Mouse (Mus musculus) neural tube, embryonic 12.5 days (tissue): Measurements from ENCODE around the gene Mtap. TPM values are rescaled to one million over a fixed set of nuclear protein-coding genes. Genes with fewer than 3 reads are reported as not detected.
A peak's percentile ranks its signal among the peaks of the same experiment; 100 is the strongest.

Experiments
- ATAC-seq: fragments of 200-750 bp; cut with Nextera tagmentation; 2 replicates; pipeline ENCODE4 v1.8.0; 2017; ENCODE audit warnings: low read depth, mild to moderate bottlenecking, moderate TSS enrichment, moderate library complexity; ENCODE audit not compliant: low FRiP score
- H3K27ac ChIP-seq: fragments of 300-500 bp; sonication (generic); 2 replicates; pipeline ENCODE4 v1.5.1; 2016
- H3K27me3 ChIP-seq: fragments of 300-500 bp; sonication (generic); replicated peaks from 2 replicates; pipeline ENCODE4 v1.6.1; 2016; ENCODE audit warnings: mild to moderate bottlenecking
- H3K36me3 ChIP-seq: fragments of 300-500 bp; sonication (generic); 2 replicates; pipeline ENCODE4 v1.6.1; 2016; ENCODE audit warnings: mild to moderate bottlenecking
- H3K4me1 ChIP-seq: fragments of 300-500 bp; sonication (generic); 2 replicates; pipeline ENCODE4 v1.6.1; 2016
- H3K4me2 ChIP-seq: fragments of 300-500 bp; sonication (generic); replicated peaks from 2 replicates; pipeline ENCODE4 v1.6.1; 2016; ENCODE audit warnings: mild to moderate bottlenecking
- H3K4me3 ChIP-seq: fragments of 300-500 bp; sonication (generic); 2 replicates; pipeline ENCODE4 v1.5.1; 2016
- H3K9ac ChIP-seq: fragments of 300-500 bp; sonication (generic); 2 replicates; pipeline ENCODE4 v1.6.1; 2016; ENCODE audit warnings: mild to moderate bottlenecking
- H3K9me3 ChIP-seq: fragments of 300-500 bp; sonication (generic); 2 replicates; pipeline ENCODE4 v1.6.1; 2016; ENCODE audit warnings: mild to moderate bottlenecking
- WGBS: fragments of 180-500 bp; shearing (Covaris S2); methylation state at CpG from one replicate; pipeline ENCODE4 v1.1.7; 2016; 5-methylcytosine and 5-hydroxymethylcytosine counted together
- polyA plus RNA-seq: library from polyadenylated mRNA; unstranded; fragments of >200 nt; fragmentation: Nextera tagmentation; extraction: Ambion mirVana; gene quantifications from 2 replicates; pipeline ENCODE4 v1.2.1, GENCODE M21; 2016

The Mtap gene
- polyA plus RNA-seq, result 44.7 and 45.7 TPM in 2 replicates

GRCm38 (mm10) chr4:89136906-89137541, at the start of gene Mtap:
TSS of gene Mtap (plus strand) at chr4:89137122.
- peak within 1 kb of the TSS; percentile 65 for H3K9ac ChIP-seq
- under 1% methylated on average over 31 of the region's 31 CpGs for whole genome bisulfite sequencing
- H3K4me3 ChIP-seq, result peak within 1 kb of the TSS; percentile 79
- peak within 1 kb of the TSS; percentile 80 for H3K4me2 ChIP-seq
- no peaks in the 10 kb centered on the region for H3K36me3 ChIP-seq
- peaks cover 20% of the 10 kb centered on the region for H3K4me1 ChIP-seq
- H3K9me3 ChIP-seq, result no peaks in the 10 kb centered on the region
- ATAC-seq, result peak; percentile 97
- H3K27ac ChIP-seq, result no peak within 1 kb of the TSS
- no peaks in the 10 kb centered on the region for H3K27me3 ChIP-seq

- no peak overlapping the region for H3K4me3 ChIP-seq
- no peaks in the 10 kb centered on the region for H3K27me3 ChIP-seq
- no peak overlapping the region for H3K27ac ChIP-seq
- ATAC-seq, result no peak
- WGBS, result 94% methylated on average over 7 of the region's 7 CpGs
- H3K4me1 ChIP-seq, result no peaks in the 10 kb centered on the region
- no peaks in the 10 kb centered on the region for H3K36me3 ChIP-seq
- no peaks in the 10 kb centered on the region for H3K9me3 ChIP-seq
- H3K4me2 ChIP-seq, result no peak overlapping the region
- no peak overlapping the region for H3K9ac ChIP-seq
These were observed 47.8 kb upstream of the Mtap start for GRCm38 (mm10) chr4:89089110-89089509.

GRCm38 (mm10) chr4:89090217-89090616, 46.7 kb upstream of the Mtap start:
- WGBS, result 68% methylated on average over 6 of the region's 6 CpGs
- no peak overlapping the region for H3K4me3 ChIP-seq
- H3K4me1 ChIP-seq, result no peaks in the 10 kb centered on the region
- no peak overlapping the region for H3K27ac ChIP-seq
- no peaks in the 10 kb centered on the region for H3K36me3 ChIP-seq
- no peak overlapping the region for H3K9ac ChIP-seq
- H3K27me3 ChIP-seq, result no peaks in the 10 kb centered on the region
- H3K9me3 ChIP-seq, result no peaks in the 10 kb centered on the region
- ATAC-seq, result no peak
- H3K4me2 ChIP-seq, result no peak overlapping the region

GRCm38 (mm10) chr4:89092153-89092552, 44.8 kb upstream of the Mtap start:
- Histone ChIP-seq H3K4me1 (no peaks in the 10 kb centered on the region), H3K9me3 (no peaks in the 10 kb centered on the region), H3K27me3 (no peaks in the 10 kb centered on the region), H3K4me2 (no peak overlapping the region), H3K27ac (no peak overlapping the region), H3K36me3 (no peaks in the 10 kb centered on the region), H3K4me3 (no peak overlapping the region), H3K9ac (no peak overlapping the region)
- WGBS, result 80% methylated on average over 5 of the region's 5 CpGs
- no peak for ATAC-seq

GRCm38 (mm10) chr4:89094773-89095172, 42.1 kb upstream of the Mtap start:
- H3K36me3 ChIP-seq, result no peaks in the 10 kb centered on the region
- ATAC-seq, result no peak
- H3K4me1 ChIP-seq, result no peaks in the 10 kb centered on the region
- no peak overlapping the region for H3K9ac ChIP-seq
- no peak overlapping the region for H3K27ac ChIP-seq
- H3K4me3 ChIP-seq, result no peak overlapping the region
- H3K9me3 ChIP-seq, result no peaks in the 10 kb centered on the region
- H3K27me3 ChIP-seq, result no peaks in the 10 kb centered on the region
- no peak overlapping the region for H3K4me2 ChIP-seq
- WGBS, result 93% methylated on average over 5 of the region's 5 CpGs

- 50% methylated on average over 5 of the region's 5 CpGs for WGBS
- Histone ChIP-seq H3K4me2 (no peak overlapping the region), H3K4me1 (no peaks in the 10 kb centered on the region), H3K27me3 (no peaks in the 10 kb centered on the region), H3K9ac (no peak overlapping the region), H3K27ac (no peak overlapping the region), H3K9me3 (no peaks in the 10 kb centered on the region), H3K36me3 (no peaks in the 10 kb centered on the region), H3K4me3 (no peak overlapping the region)
- ATAC-seq, result no peak
These were observed 38.7 kb upstream of the Mtap start for GRCm38 (mm10) chr4:89098261-89098660.

- H3K27me3 ChIP-seq, result no peaks in the 10 kb centered on the region
- H3K4me2 ChIP-seq, result no peak overlapping the region
- H3K9me3 ChIP-seq, result no peaks in the 10 kb centered on the region
- H3K36me3 ChIP-seq, result no peaks in the 10 kb centered on the region
- H3K4me3 ChIP-seq, result no peak overlapping the region
- no peak for ATAC-seq
- whole genome bisulfite sequencing, result 69% methylated on average over 3 of the region's 3 CpGs
- H3K4me1 ChIP-seq, result no peaks in the 10 kb centered on the region
- H3K27ac ChIP-seq, result no peak overlapping the region
- H3K9ac ChIP-seq, result no peak overlapping the region
These were observed 35.6 kb upstream of the Mtap start for GRCm38 (mm10) chr4:89101276-89101675.

- Histone ChIP-seq H3K9me3 (no peaks in the 10 kb centered on the region), H3K4me2 (no peak overlapping the region), H3K27me3 (no peaks in the 10 kb centered on the region), H3K4me3 (no peak overlapping the region), H3K27ac (no peak overlapping the region), H3K4me1 (no peaks in the 10 kb centered on the region), H3K36me3 (no peaks in the 10 kb centered on the region), H3K9ac (no peak overlapping the region)
- no peak for ATAC-seq
- WGBS, result 86% methylated on average over 2 of the region's 2 CpGs
These were observed 34.6 kb upstream of the Mtap start for GRCm38 (mm10) chr4:89102283-89102682.

GRCm38 (mm10) chr4:89105486-89105885, 31.4 kb upstream of the Mtap start:
- H3K36me3 ChIP-seq, result no peaks in the 10 kb centered on the region
- 55% methylated on average over 2 of the region's 2 CpGs for WGBS
- H3K4me3 ChIP-seq, result no peak overlapping the region

GRCm38 (mm10) chr4:89106505-89106904, 30.4 kb upstream of the Mtap start:
- Histone ChIP-seq H3K4me3 (no peak overlapping the region), H3K4me1 (no peaks in the 10 kb centered on the region), H3K9me3 (no peaks in the 10 kb centered on the region), H3K4me2 (no peak overlapping the region), H3K9ac (no peak overlapping the region), H3K27ac (no peak overlapping the region), H3K27me3 (no peaks in the 10 kb centered on the region), H3K36me3 (no peaks in the 10 kb centered on the region)
- no peak for ATAC-seq
- whole genome bisulfite sequencing, result 76% methylated on average over 2 of the region's 2 CpGs

More at GRCm38 (mm10) chr4:89105486-89105885, 31.4 kb upstream of the Mtap start:
- H3K9me3 ChIP-seq, result no peaks in the 10 kb centered on the region
- H3K27me3 ChIP-seq, result no peaks in the 10 kb centered on the region
- no peak overlapping the region for H3K9ac ChIP-seq
- no peak overlapping the region for H3K27ac ChIP-seq
- H3K4me2 ChIP-seq, result no peak overlapping the region
- no peak for ATAC-seq
- H3K4me1 ChIP-seq, result no peaks in the 10 kb centered on the region

GRCm38 (mm10) chr4:89112168-89112710, 24.7 kb upstream of the Mtap start:
- Histone ChIP-seq H3K9ac (no peak overlapping the region), H3K4me3 (no peak overlapping the region), H3K4me2 (no peak overlapping the region), H3K4me1 (no peaks in the 10 kb centered on the region), H3K27me3 (no peaks in the 10 kb centered on the region), H3K27ac (no peak overlapping the region), H3K36me3 (no peaks in the 10 kb centered on the region), H3K9me3 (no peaks in the 10 kb centered on the region)
- 94% methylated on average over 11 of the region's 11 CpGs for WGBS
- no peak for ATAC-seq

GRCm38 (mm10) chr4:89112782-89113181, 24.1 kb upstream of the Mtap start:
- Histone ChIP-seq H3K4me1 (no peaks in the 10 kb centered on the region), H3K4me2 (no peak overlapping the region), H3K36me3 (no peaks in the 10 kb centered on the region), H3K4me3 (no peak overlapping the region), H3K9me3 (no peaks in the 10 kb centered on the region), H3K27ac (no peak overlapping the region), H3K9ac (no peak overlapping the region), H3K27me3 (no peaks in the 10 kb centered on the region)
- WGBS, result 72% methylated on average over 4 of the region's 4 CpGs
- ATAC-seq, result no peak

GRCm38 (mm10) chr4:89116006-89116405, 20.9 kb upstream of the Mtap start:
- H3K4me3 ChIP-seq, result no peak overlapping the region
- H3K36me3 ChIP-seq, result no peaks in the 10 kb centered on the region
- no peaks in the 10 kb centered on the region for H3K4me1 ChIP-seq
- H3K9me3 ChIP-seq, result no peaks in the 10 kb centered on the region
- no peak for ATAC-seq
- H3K27ac ChIP-seq, result no peak overlapping the region
- H3K9ac ChIP-seq, result no peak overlapping the region
- no peaks in the 10 kb centered on the region for H3K27me3 ChIP-seq
- 83% methylated on average over 2 of the region's 2 CpGs for WGBS
- no peak overlapping the region for H3K4me2 ChIP-seq
